Mouse (Mus musculus): ENCODE measurements around the gene Hdac5.

DNA sequence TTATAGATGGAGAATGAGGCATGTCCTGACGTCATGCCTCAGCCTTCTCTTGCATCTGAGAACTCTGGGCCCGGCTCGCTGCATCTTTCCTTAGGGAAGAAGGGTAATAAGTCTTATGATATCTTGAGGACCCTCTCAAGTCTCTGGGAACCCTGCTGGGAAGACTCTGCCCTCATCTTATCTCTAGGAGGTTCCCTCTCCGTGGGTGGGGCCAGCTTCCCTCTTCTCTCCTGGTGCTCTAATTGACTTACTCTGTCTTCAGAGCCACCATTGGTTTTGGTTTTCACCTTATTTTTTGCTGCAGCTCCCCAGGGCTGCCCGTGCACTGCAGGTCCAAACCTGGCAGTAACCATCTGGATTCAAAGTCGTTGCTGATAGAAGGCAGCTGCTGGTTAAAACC is 28.1 kb upstream of the Hdac5 start:
- TF ChIP-seq CTCF (IDR thresholded peaks at IDR 0.05; ENCODE audit: borderline replicate concordance, extremely low read depth, insufficient read depth, insufficient read length) (no peak), POLR2A (IDR thresholded peaks at IDR 0.05; ENCODE audit: borderline replicate concordance, extremely low read depth, insufficient read depth, insufficient read length, poor library complexity, severe bottlenecking) (no peak)
